Mouse (Mus musculus): ENCODE measurements around the gene Uhrf1bp1l.

The Uhrf1bp1l gene

GRCm38 (mm10) chr10:89720252-89720651 lies 24.5 kb upstream of the Uhrf1bp1l start:
- peaks cover 59% of the 10 kb centered on the region for H3K36me3 ChIP-seq (ENCODE audit: insufficient read depth, low read length)
- H3K4me3 ChIP-seq (replicated peaks; ENCODE audit: low read length): no peak overlapping the region
- H3K9me3 ChIP-seq (ENCODE audit: low read length): no peaks in the 10 kb centered on the region
- TF ChIP-seq POU5F1 (IDR thresholded peaks at IDR 0.05; ENCODE audit: borderline replicate concordance, low read length) (no peak), CTCF (conservative IDR thresholded peaks at IDR 0.05; ENCODE audit: low read length) (no peak), NANOG (IDR thresholded peaks at IDR 0.05; ENCODE audit: borderline replicate concordance, low read length) (no peak)
- H3K27me3 ChIP-seq (ENCODE audit: insufficient read depth, low read length): no peaks in the 10 kb centered on the region
- peaks cover 4% of the 10 kb centered on the region for H3K4me1 ChIP-seq (replicated peaks; ENCODE audit: low read depth, low read length)

GRCm38 (mm10) chr10:89720796-89721195 lies 24.0 kb upstream of the Uhrf1bp1l start:
- Histone ChIP-seq H3K36me3 (ENCODE audit: insufficient read depth, low read length) (peaks cover 60% of the 10 kb centered on the region), H3K4me1 (replicated peaks; ENCODE audit: low read depth, low read length) (no peaks in the 10 kb centered on the region), H3K27me3 (ENCODE audit: insufficient read depth, low read length) (no peaks in the 10 kb centered on the region), H3K9me3 (ENCODE audit: low read length) (no peaks in the 10 kb centered on the region), H3K4me3 (replicated peaks; ENCODE audit: low read length) (no peak overlapping the region)
- TF ChIP-seq NANOG (IDR thresholded peaks at IDR 0.05; ENCODE audit: borderline replicate concordance, low read length): no peak
- no peak for TF ChIP-seq CTCF (conservative IDR thresholded peaks at IDR 0.05; ENCODE audit: low read length)
- no peak for TF ChIP-seq POU5F1 (IDR thresholded peaks at IDR 0.05; ENCODE audit: borderline replicate concordance, low read length)

GRCm38 (mm10) chr10:89722247-89723195 lies 22.3 kb upstream of the Uhrf1bp1l start:
- no peak overlapping the region for H3K4me3 ChIP-seq (replicated peaks; ENCODE audit: low read length)
- peaks cover 63% of the 10 kb centered on the region for H3K36me3 ChIP-seq (ENCODE audit: insufficient read depth, low read length)
- H3K4me1 ChIP-seq (replicated peaks; ENCODE audit: low read depth, low read length): no peaks in the 10 kb centered on the region
- H3K9me3 ChIP-seq (ENCODE audit: low read length): no peaks in the 10 kb centered on the region
- no peak for TF ChIP-seq NANOG (IDR thresholded peaks at IDR 0.05; ENCODE audit: borderline replicate concordance, low read length)
- TF ChIP-seq CTCF (conservative IDR thresholded peaks at IDR 0.05; ENCODE audit: low read length): no peak
- H3K27me3 ChIP-seq (ENCODE audit: insufficient read depth, low read length): no peaks in the 10 kb centered on the region

DNA sequence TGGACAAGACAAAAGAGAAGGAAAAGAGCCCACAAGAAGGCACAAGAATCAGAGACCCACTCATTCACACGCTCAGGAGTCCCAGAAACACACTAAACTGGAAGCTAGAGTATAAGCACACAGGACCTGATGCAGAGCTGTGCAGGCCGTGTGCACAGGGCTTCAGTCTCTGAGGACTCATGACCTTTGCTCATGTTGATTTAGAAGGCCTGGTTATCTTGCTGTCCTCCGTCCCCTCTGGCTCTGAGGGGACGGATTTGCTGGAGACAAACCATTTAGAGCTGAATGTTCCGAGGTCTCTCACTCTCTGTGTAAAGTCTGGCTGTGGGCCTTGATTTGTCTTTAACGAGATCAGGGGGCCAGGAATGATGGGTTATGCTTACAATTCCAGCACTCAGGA lies 14.4 kb upstream of the Uhrf1bp1l start:
- Histone ChIP-seq H3K27me3 (ENCODE audit: insufficient read depth, low read length) (no peaks in the 10 kb centered on the region), H3K36me3 (ENCODE audit: insufficient read depth, low read length) (peaks cover 36% of the 10 kb centered on the region), H3K9me3 (ENCODE audit: low read length) (no peaks in the 10 kb centered on the region), H3K4me1 (replicated peaks; ENCODE audit: low read depth, low read length) (peaks cover 15% of the 10 kb centered on the region), H3K4me3 (replicated peaks; ENCODE audit: low read length) (no peak overlapping the region)
- TF ChIP-seq NANOG (IDR thresholded peaks at IDR 0.05; ENCODE audit: borderline replicate concordance, low read length) (no peak), POU5F1 (IDR thresholded peaks at IDR 0.05; ENCODE audit: borderline replicate concordance, low read length) (no peak), CTCF (conservative IDR thresholded peaks at IDR 0.05; ENCODE audit: low read length) (no peak)

DNA sequence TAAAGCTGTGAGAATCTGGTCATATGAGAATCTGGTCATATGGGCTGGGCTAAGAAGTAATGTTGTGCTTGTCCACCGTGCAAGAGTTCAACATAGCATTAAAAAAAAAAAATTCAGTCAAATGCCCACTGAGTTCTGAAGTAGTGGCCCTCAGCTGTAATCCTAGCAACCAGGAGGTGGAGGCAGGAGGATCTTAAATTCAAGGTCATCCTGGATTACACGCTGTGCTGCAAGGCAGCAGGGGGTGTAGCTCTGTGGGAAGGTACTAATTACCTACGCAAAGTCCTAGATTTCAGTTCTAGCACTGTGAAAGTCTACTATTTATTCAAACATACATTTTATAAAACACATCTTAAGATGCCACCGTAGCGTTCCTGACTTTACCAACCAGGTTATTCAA lies 13.4 kb upstream of the Uhrf1bp1l start:
- no peaks in the 10 kb centered on the region for H3K27me3 ChIP-seq (ENCODE audit: insufficient read depth, low read length)
- H3K9me3 ChIP-seq (ENCODE audit: low read length): no peaks in the 10 kb centered on the region
- H3K36me3 ChIP-seq (ENCODE audit: insufficient read depth, low read length): peaks cover 26% of the 10 kb centered on the region
- peak overlapping the region; percentile 93 for H3K4me3 ChIP-seq (replicated peaks; ENCODE audit: low read length)
- H3K4me1 ChIP-seq (replicated peaks; ENCODE audit: low read depth, low read length): peaks cover 15% of the 10 kb centered on the region
- TF ChIP-seq NANOG (IDR thresholded peaks at IDR 0.05; ENCODE audit: borderline replicate concordance, low read length): no peak; the same call in 1 of the 2 replicates
- TF ChIP-seq CTCF (conservative IDR thresholded peaks at IDR 0.05; ENCODE audit: low read length): no peak
- TF ChIP-seq POU5F1 (IDR thresholded peaks at IDR 0.05; ENCODE audit: borderline replicate concordance, low read length): no peak

DNA sequence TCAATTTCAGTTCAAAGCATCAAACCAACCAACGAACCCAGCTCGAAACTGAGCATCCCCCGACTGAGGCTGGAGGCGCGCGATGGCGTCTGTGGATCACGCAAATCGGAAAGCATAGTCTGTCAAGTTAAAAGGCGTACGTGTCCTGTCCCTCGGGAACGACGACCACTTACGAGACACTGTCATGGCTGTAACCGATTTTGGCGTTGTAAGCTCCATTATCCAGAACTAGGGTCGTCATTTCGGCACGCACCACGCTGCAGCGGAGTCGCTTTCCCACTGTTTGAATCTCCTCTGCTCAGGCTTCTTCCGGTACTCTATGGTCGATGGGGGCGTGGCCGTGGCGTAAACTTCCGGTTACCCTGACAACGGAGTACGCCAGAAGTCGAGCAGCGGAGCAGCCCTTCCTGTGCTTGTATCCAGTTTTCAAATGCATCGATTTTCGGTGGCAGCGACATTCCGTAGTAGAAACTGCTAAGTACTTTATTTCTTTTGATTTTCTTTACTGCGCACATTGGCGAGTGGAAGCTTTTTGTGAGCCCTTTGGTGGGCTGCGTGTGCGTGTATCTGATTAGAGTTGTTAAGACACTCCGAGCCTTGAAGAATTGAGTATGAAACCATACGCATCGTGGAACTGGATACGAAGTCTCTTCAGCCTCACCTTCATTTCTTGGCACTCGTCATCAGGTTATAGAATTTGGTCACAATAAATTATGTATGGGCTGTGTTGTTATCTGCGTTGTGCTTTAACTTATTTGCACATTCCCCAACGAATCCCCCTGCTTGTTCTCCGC lies 12.6 kb upstream of the Uhrf1bp1l start, which contains the start of gene Actr6:
Gene Actr6 (minus strand): TSS at position 295 of the 794 bp plus-strand sequence.
- TF ChIP-seq CTCF (conservative IDR thresholded peaks at IDR 0.05; ENCODE audit: low read length) (no peak), NANOG (IDR thresholded peaks at IDR 0.05; ENCODE audit: borderline replicate concordance, low read length) (no peak), POU5F1 (IDR thresholded peaks at IDR 0.05; ENCODE audit: borderline replicate concordance, low read length) (no peak)
- H3K36me3 ChIP-seq (ENCODE audit: insufficient read depth, low read length): peaks cover 20% of the 10 kb centered on the region

GRCm38 (mm10) chr10:89737092-89737491 lies 7.7 kb upstream of the Uhrf1bp1l start:
- TF ChIP-seq CTCF (conservative IDR thresholded peaks at IDR 0.05; ENCODE audit: low read length) (no peak), POU5F1 (IDR thresholded peaks at IDR 0.05; ENCODE audit: borderline replicate concordance, low read length) (no peak), NANOG (IDR thresholded peaks at IDR 0.05; ENCODE audit: borderline replicate concordance, low read length) (no peak)
- H3K36me3 ChIP-seq (ENCODE audit: insufficient read depth, low read length): no peaks in the 10 kb centered on the region
- H3K4me1 ChIP-seq (replicated peaks; ENCODE audit: low read depth, low read length): peaks cover 20% of the 10 kb centered on the region
- H3K9me3 ChIP-seq (ENCODE audit: low read length): no peaks in the 10 kb centered on the region
- H3K4me3 ChIP-seq (replicated peaks; ENCODE audit: low read length): no peak overlapping the region
- peaks cover 3% of the 10 kb centered on the region; the same call in 1 of the 2 replicates for H3K27me3 ChIP-seq (ENCODE audit: insufficient read depth, low read length)

More for the DNA sequence above, 12.6 kb upstream of the Uhrf1bp1l start, which contains the start of gene Actr6:
- peak within 1 kb of the TSS; percentile 93 for H3K4me3 ChIP-seq (replicated peaks; ENCODE audit: low read length)
- no peaks in the 10 kb centered on the region for H3K9me3 ChIP-seq (ENCODE audit: low read length)
- H3K27me3 ChIP-seq (ENCODE audit: insufficient read depth, low read length): no peaks in the 10 kb centered on the region
- peaks cover 15% of the 10 kb centered on the region for H3K4me1 ChIP-seq (replicated peaks; ENCODE audit: low read depth, low read length)

GRCm38 (mm10) chr10:89737887-89738286 lies 6.9 kb upstream of the Uhrf1bp1l start:
- Histone ChIP-seq H3K9me3 (ENCODE audit: low read length) (no peaks in the 10 kb centered on the region), H3K4me3 (replicated peaks; ENCODE audit: low read length) (no peak overlapping the region), H3K27me3 (ENCODE audit: insufficient read depth, low read length) (peaks cover 3% of the 10 kb centered on the region; the same call in 1 of the 2 replicates), H3K36me3 (ENCODE audit: insufficient read depth, low read length) (no peaks in the 10 kb centered on the region), H3K4me1 (replicated peaks; ENCODE audit: low read depth, low read length) (peaks cover 16% of the 10 kb centered on the region)
- TF ChIP-seq POU5F1 (IDR thresholded peaks at IDR 0.05; ENCODE audit: borderline replicate concordance, low read length): no peak
